14 mouse cellular contexts compared by ENCODE assay signal in the genomic region with DNA sequence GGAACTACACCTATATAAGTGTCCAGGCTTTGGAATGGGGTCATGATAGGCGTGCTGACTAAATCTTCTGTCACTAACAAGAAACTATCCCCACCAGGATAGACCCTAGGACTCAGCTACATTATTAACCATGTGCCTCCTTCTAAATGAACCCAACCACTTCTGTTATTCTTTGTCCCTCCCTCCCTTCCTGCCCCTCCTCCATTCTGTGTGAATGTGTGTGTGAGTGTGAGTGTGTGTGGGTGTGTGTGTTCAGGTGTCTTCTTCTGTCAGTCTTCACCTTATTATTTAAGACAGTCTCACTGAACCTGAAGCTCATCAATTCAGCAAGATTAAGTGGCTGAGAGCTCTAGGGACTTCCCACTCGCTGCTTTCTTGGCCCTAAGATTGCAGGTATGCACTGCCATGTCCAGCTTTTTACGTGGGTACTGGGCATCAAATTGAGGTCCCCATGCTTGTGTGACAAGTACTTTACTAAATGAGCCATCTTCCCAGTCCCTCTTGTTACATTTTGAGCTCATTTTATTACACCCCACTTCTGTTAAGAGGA. TPM values are rescaled to one million over a fixed set of nuclear protein-coding genes. Genes with fewer than 3 reads are reported as not detected.
A peak's percentile ranks its signal among the peaks of the same experiment; 100 is the strongest.
DNase-seq lines count a peak whose midpoint lies in the region; ATAC-seq and TF ChIP-seq lines count a peak whose summit lies in the region.
"Had no signal": no experiment of that assay in that cellular context is flagged by ENCODE, and none has a peak within 500 bp of the region (broad histone marks: within the 10 kb centered on the region; RNA-seq: fewer than 3 reads in every experiment).

No protein-coding gene starts in this region.

- H3K27ac ChIP-seq in heart, postnatal 0 days (ENCODE audit: low read depth): peak overlapping the region; percentile 85
- H3K27ac ChIP-seq in midbrain, embryonic 10.5 days (replicated peaks): 0 out of 2 replicates have a peak overlapping the region, but pooled peaks have one; percentile 52

- no peaks in the 10 kb centered on the region for H3K27me3 ChIP-seq in heart, postnatal 0 days (ENCODE audit: control insufficient read depth, insufficient read depth, low read length)
- H3K27me3 ChIP-seq in midbrain, embryonic 10.5 days (ENCODE audit: low read depth, poor library complexity, severe bottlenecking): peaks cover 53% of the 10 kb centered on the region

- TF ChIP-seq EP300 in heart, postnatal 0 days (IDR thresholded peaks at IDR 0.05; ENCODE audit: low read depth): no peak

- H3K9me3 ChIP-seq in heart, postnatal 0 days (replicated peaks; ENCODE audit: control insufficient read depth, low read length): no peaks in the 10 kb centered on the region
- H3K9me3 ChIP-seq in midbrain, embryonic 10.5 days (replicated peaks): no peaks in the 10 kb centered on the region
- H3K9me3 ChIP-seq: G1E had no signal

- WGBS in heart, postnatal 0 days: 67% methylated on average over 3 of the region's 3 CpGs
- 73% methylated on average over 3 of the region's 3 CpGs for WGBS in midbrain, embryonic 10.5 days

- peak overlapping the region; percentile 8; the same call in 1 of the 2 replicates for H3K9ac ChIP-seq in heart, postnatal 0 days (replicated peaks; ENCODE audit: low read depth, low read length)

- TF ChIP-seq CTCF in heart, postnatal 0 days (IDR thresholded peaks at IDR 0.05; ENCODE audit: low read depth): no peak

- no peak for ATAC-seq in heart, postnatal 0 days (ENCODE audit: insufficient read depth, low read depth)
- ATAC-seq in activated CD4-positive, CD25-positive, alpha-beta regulatory T cell, adult 4 months: peak; percentile 4

- 0 out of 2 replicates have a peak overlapping the region, but pooled peaks have one; percentile 66 for H3K4me3 ChIP-seq in heart, postnatal 0 days (ENCODE audit: low read depth, low read length)
- H3K4me3 ChIP-seq in midbrain, embryonic 10.5 days: no peak overlapping the region
- H3K4me3 ChIP-seq: heart, adult 2 months had no signal

- H3K4me1 ChIP-seq in heart, postnatal 0 days (ENCODE audit: control insufficient read depth, insufficient read depth): peaks cover 62% of the 10 kb centered on the region
- peaks cover 48% of the 10 kb centered on the region for H3K4me1 ChIP-seq in midbrain, embryonic 10.5 days

- no peaks in the 10 kb centered on the region for H3K36me3 ChIP-seq in heart, postnatal 0 days (replicated peaks; ENCODE audit: control insufficient read depth, insufficient read depth, low read length)
- no peaks in the 10 kb centered on the region for H3K36me3 ChIP-seq in midbrain, embryonic 10.5 days
- H3K36me3 ChIP-seq: G1E had no signal

- peak overlapping the region; percentile 93 for H3K4me2 ChIP-seq in heart, postnatal 0 days (ENCODE audit: low read depth, low read length)

- DNase-seq in heart, postnatal 0 days (ENCODE audit: low spot score): no peak
- DNase-seq in heart, adult 11 months: no peak
- DNase-seq in B cell, adult 2 months: peak; percentile 58 to 67
- no peak for DNase-seq in midbrain, embryonic 10.5 days (ENCODE audit: low spot score)
- no peak for DNase-seq in frontal cortex, postnatal 25 days (ENCODE audit: low spot score in 2 of 2)
- DNase-seq in gastrocnemius, postnatal 10 days: no peak
- DNase-seq in MN1 (ENCODE audit: low spot score): no peak
- DNase-seq: adrenal gland, adult 8-10 months; cerebellum, postnatal 10 days; heart, adult 2 months; kidney, postnatal 25 days; lung, adult 18-20 months had no signal

RNA-seq across cellular contexts. Expression of a gene that starts 58.9 kb away (rescaled TPM):
- total RNA-seq in heart, postnatal 0 days (2014; rRNA removed; ENCODE audit: low replicate concordance): 31.7 and 44.4 TPM in 2 replicates
- polyA plus RNA-seq in heart, postnatal 0 days (2015; fragmentation: Nextera tagmentation; extraction: Ambion mirVana): 12.6 and 17.5 TPM in 2 replicates
- polyA plus RNA-seq in activated CD4-positive, CD25-positive, alpha-beta regulatory T cell, adult 4 months (2017; shearing (Covaris generic)): 100 to 1,000 TPM; 210 to 273 TPM
- 3.5 and 6.6 TPM in 2 replicates for polyA plus RNA-seq in midbrain, embryonic 10.5 days (2016; fragmentation: Nextera tagmentation; extraction: Ambion mirVana)
- 10 to 100 TPM; 10.2 to 11.9 TPM for total RNA-seq in gastrocnemius, postnatal 10 days (2021)
- polyA plus RNA-seq: G1E had no signal

Comparison
In these comparisons a context has a peak if more than half of its experiments do, and no peak if none do; other contexts are left out.
1. DNase-seq: peak in B cell, adult 2 months (2 of 2); none in heart, postnatal 0 days (single experiment), heart, adult 11 months (single experiment), midbrain, embryonic 10.5 days (single experiment), frontal cortex, postnatal 25 days (0 of 2), gastrocnemius, postnatal 10 days (single experiment) and MN1 (single experiment).
2. RNA of a gene that starts 58.9 kb away (polyA plus RNA-seq): 210 to 273 TPM in activated CD4-positive, CD25-positive, alpha-beta regulatory T cell, adult 4 months; 12.6 to 17.5 TPM in heart, postnatal 0 days and 3.5 to 6.6 TPM in midbrain, embryonic 10.5 days; every median in the first group is over 10 times any median in the second.